Mouse (Mus musculus) midbrain, embryonic 15.5 days (tissue): ENCODE results near the gene 1700066M21Rik. TPM values are rescaled to one million over a fixed set of nuclear protein-coding genes. Genes with fewer than 3 reads are reported as not detected.
A peak's percentile ranks its signal among the peaks of the same experiment; 100 is the strongest.

Experiments used
- ATAC-seq: fragments of 200-750 bp; cut with Nextera tagmentation; replicated peaks from 2 replicates; pipeline ENCODE4 v1.8.0; 2017; ENCODE audit warnings: moderate TSS enrichment
- H3K27ac ChIP-seq: fragments of 300-500 bp; sonication (generic); 2 replicates; pipeline ENCODE4 v1.5.1; 2015; ENCODE audit warnings: mild to moderate bottlenecking, inconsistent platforms
- H3K27me3 ChIP-seq: fragments of 300-500 bp; sonication (generic); replicated peaks from 2 replicates; pipeline ENCODE4 v1.6.1; 2015; ENCODE audit warnings: inconsistent platforms
- H3K36me3 ChIP-seq: fragments of 300-500 bp; sonication (generic); replicated peaks from 2 replicates; pipeline ENCODE4 v1.6.1; 2015; ENCODE audit warnings: inconsistent platforms
- H3K4me1 ChIP-seq: fragments of 300-500 bp; sonication (generic); 2 replicates; pipeline ENCODE4 v1.6.1; 2015; ENCODE audit warnings: inconsistent platforms
- H3K4me2 ChIP-seq: fragments of 300-500 bp; sonication (generic); 2 replicates; pipeline ENCODE4 v1.6.1; 2015; ENCODE audit warnings: inconsistent platforms, mild to moderate bottlenecking, moderate library complexity
- H3K4me3 ChIP-seq: fragments of 300-500 bp; sonication (generic); 2 replicates; pipeline ENCODE4 v1.5.1; 2015; ENCODE audit warnings: mild to moderate bottlenecking, inconsistent platforms
- H3K9ac ChIP-seq: fragments of 300-500 bp; sonication (generic); 2 replicates; pipeline ENCODE4 v1.6.1; 2015; ENCODE audit warnings: mild to moderate bottlenecking, inconsistent platforms
- H3K9me3 ChIP-seq: fragments of 300-500 bp; sonication (generic); 2 replicates; pipeline ENCODE4 v1.6.1; 2016; ENCODE audit warnings: inconsistent platforms
- WGBS: fragments of 180-500 bp; shearing (Covaris S2); methylation state at CpG from one replicate; pipeline ENCODE4 v1.1.7; 2015; ENCODE audit warnings: mixed read lengths; 5-methylcytosine and 5-hydroxymethylcytosine counted together
- polyA plus RNA-seq: library from polyadenylated mRNA; unstranded; fragments of >200 nt; fragmentation: Nextera tagmentation; extraction: Ambion mirVana; gene quantifications from 2 replicates; pipeline ENCODE4 v1.2.1, GENCODE M21; 2015

1700066M21Rik gene
- polyA plus RNA-seq, 1 experiment from 2014 or later = 17.3 TPM

- Histone ChIP-seq H3K9me3 (no peaks in the 10 kb centered on the region), H3K4me3 (no peak overlapping the region), H3K4me1 (no peaks in the 10 kb centered on the region), H3K4me2 (no peak overlapping the region), H3K36me3 (no peaks in the 10 kb centered on the region), H3K9ac (no peak overlapping the region), H3K27me3 (no peaks in the 10 kb centered on the region), H3K27ac (no peak overlapping the region)
- 87% methylated on average over 4 of the region's 4 CpGs for WGBS
- no peak for ATAC-seq
These were observed 8.3 kb upstream of the 1700066M21Rik start for GRCm38 (mm10) chr1:57369111-57369510.

GRCm38 (mm10) chr1:57370451-57370850 is 7.0 kb upstream of the 1700066M21Rik start:
- Histone ChIP-seq H3K9me3 (no peaks in the 10 kb centered on the region), H3K9ac (no peak overlapping the region), H3K27me3 (no peaks in the 10 kb centered on the region), H3K27ac (no peak overlapping the region), H3K4me2 (no peak overlapping the region), H3K4me3 (no peak overlapping the region), H3K4me1 (no peaks in the 10 kb centered on the region), H3K36me3 (no peaks in the 10 kb centered on the region)
- ATAC-seq = no peak
- 83% methylated on average over 4 of the region's 4 CpGs for WGBS

- no peaks in the 10 kb centered on the region for H3K27me3 ChIP-seq
- WGBS = 93% methylated on average over 2 of the region's 2 CpGs
- H3K4me1 ChIP-seq = peaks cover 16% of the 10 kb centered on the region
- no peaks in the 10 kb centered on the region for H3K36me3 ChIP-seq
- H3K4me2 ChIP-seq = no peak overlapping the region
- ATAC-seq = no peak
- H3K27ac ChIP-seq = no peak overlapping the region
- no peaks in the 10 kb centered on the region for H3K9me3 ChIP-seq
- H3K9ac ChIP-seq = no peak overlapping the region
- no peak overlapping the region for H3K4me3 ChIP-seq
These were observed 2.1 kb upstream of the 1700066M21Rik start for GRCm38 (mm10) chr1:57375276-57375675.

GRCm38 (mm10) chr1:57376806-57377205 is 614 bp upstream of the 1700066M21Rik start:
- Histone ChIP-seq H3K27ac (no peak overlapping the region), H3K4me3 (no peak overlapping the region), H3K9ac (no peak overlapping the region), H3K9me3 (no peaks in the 10 kb centered on the region), H3K4me2 (peak overlapping the region; percentile 38), H3K36me3 (no peaks in the 10 kb centered on the region), H3K27me3 (no peaks in the 10 kb centered on the region), H3K4me1 (peaks cover 16% of the 10 kb centered on the region)
- whole genome bisulfite sequencing = 66% methylated on average over 6 of the region's 6 CpGs
- no peak for ATAC-seq

- Histone ChIP-seq H3K27ac (no peak overlapping the region), H3K27me3 (no peaks in the 10 kb centered on the region), H3K4me3 (no peak overlapping the region), H3K4me1 (no peaks in the 10 kb centered on the region), H3K9me3 (no peaks in the 10 kb centered on the region), H3K4me2 (no peak overlapping the region), H3K9ac (no peak overlapping the region), H3K36me3 (no peaks in the 10 kb centered on the region; the same call in 1 of the 2 replicates)
- ATAC-seq = no peak
These were observed 9.1 kb downstream of the 1700066M21Rik start for GRCm38 (mm10) chr1:57386519-57386918.

GRCm38 (mm10) chr1:57387876-57388275 is 10.5 kb downstream of the 1700066M21Rik start:
- no peaks in the 10 kb centered on the region for H3K4me1 ChIP-seq
- H3K9ac ChIP-seq = no peak overlapping the region
- WGBS = 37% methylated on average over 2 of the region's 2 CpGs
- no peak overlapping the region for H3K27ac ChIP-seq
- no peaks in the 10 kb centered on the region for H3K27me3 ChIP-seq
- no peaks in the 10 kb centered on the region for H3K9me3 ChIP-seq
- peak; percentile 93 for ATAC-seq
- no peak overlapping the region for H3K4me2 ChIP-seq
- H3K36me3 ChIP-seq = no peaks in the 10 kb centered on the region; the same call in 1 of the 2 replicates
- no peak overlapping the region for H3K4me3 ChIP-seq

GRCm38 (mm10) chr1:57388402-57389155 is 11.2 kb downstream of the 1700066M21Rik start:
- no peak overlapping the region for H3K9ac ChIP-seq
- no peak overlapping the region for H3K4me3 ChIP-seq
- H3K27me3 ChIP-seq = no peaks in the 10 kb centered on the region
- no peaks in the 10 kb centered on the region for H3K9me3 ChIP-seq
- no peaks in the 10 kb centered on the region; the same call in 1 of the 2 replicates for H3K36me3 ChIP-seq
- H3K4me1 ChIP-seq = no peaks in the 10 kb centered on the region
- WGBS = 79% methylated on average over 8 of the region's 8 CpGs
- no peak; the same call in 1 of the 2 replicates for ATAC-seq
- no peak overlapping the region for H3K27ac ChIP-seq
- H3K4me2 ChIP-seq = no peak overlapping the region

- H3K4me2 ChIP-seq = no peak overlapping the region
- H3K9me3 ChIP-seq = no peaks in the 10 kb centered on the region
- no peak overlapping the region for H3K4me3 ChIP-seq
- no peaks in the 10 kb centered on the region for H3K4me1 ChIP-seq
- H3K27me3 ChIP-seq = no peaks in the 10 kb centered on the region
- WGBS = 94% methylated on average over 4 of the region's 4 CpGs
- H3K36me3 ChIP-seq = peaks cover 6% of the 10 kb centered on the region; the same call in 1 of the 2 replicates
- H3K27ac ChIP-seq = no peak overlapping the region
- no peak overlapping the region for H3K9ac ChIP-seq
- ATAC-seq = no peak
These were observed 13.8 kb downstream of the 1700066M21Rik start for GRCm38 (mm10) chr1:57390993-57391790.

- ATAC-seq = no peak
- Histone ChIP-seq H3K4me2 (no peak overlapping the region), H3K9ac (no peak overlapping the region), H3K9me3 (no peaks in the 10 kb centered on the region), H3K4me1 (no peaks in the 10 kb centered on the region), H3K36me3 (peaks cover 9% of the 10 kb centered on the region; the same call in 1 of the 2 replicates), H3K27me3 (no peaks in the 10 kb centered on the region), H3K4me3 (no peak overlapping the region), H3K27ac (no peak overlapping the region)
- 84% methylated on average over 4 of the region's 4 CpGs for WGBS
These were observed 15.0 kb downstream of the 1700066M21Rik start for GRCm38 (mm10) chr1:57392417-57392816.

GRCm38 (mm10) chr1:57394051-57394450 is 16.6 kb downstream of the 1700066M21Rik start:
- Histone ChIP-seq H3K9me3 (no peaks in the 10 kb centered on the region), H3K9ac (no peak overlapping the region), H3K4me1 (no peaks in the 10 kb centered on the region), H3K36me3 (peaks cover 9% of the 10 kb centered on the region; the same call in 1 of the 2 replicates), H3K27ac (no peak overlapping the region), H3K4me2 (no peak overlapping the region), H3K27me3 (no peaks in the 10 kb centered on the region), H3K4me3 (no peak overlapping the region)
- ATAC-seq = no peak
- WGBS = 70% methylated on average over 3 of the region's 3 CpGs

- Histone ChIP-seq H3K4me3 (no peak overlapping the region), H3K4me1 (peaks cover 11% of the 10 kb centered on the region), H3K36me3 (peaks cover 11% of the 10 kb centered on the region; the same call in 1 of the 2 replicates), H3K4me2 (no peak overlapping the region), H3K27me3 (no peaks in the 10 kb centered on the region), H3K9ac (no peak overlapping the region), H3K27ac (no peak overlapping the region), H3K9me3 (no peaks in the 10 kb centered on the region)
- ATAC-seq = no peak
- WGBS = 93% methylated on average over 2 of the region's 2 CpGs
These were observed 22.9 kb downstream of the 1700066M21Rik start for GRCm38 (mm10) chr1:57400321-57400720.

- Histone ChIP-seq H3K9ac (no peak overlapping the region), H3K4me1 (peaks cover 16% of the 10 kb centered on the region), H3K9me3 (no peaks in the 10 kb centered on the region), H3K27me3 (no peaks in the 10 kb centered on the region), H3K27ac (no peak overlapping the region), H3K4me3 (no peak overlapping the region), H3K4me2 (no peak overlapping the region), H3K36me3 (peaks cover 11% of the 10 kb centered on the region; the same call in 1 of the 2 replicates)
- WGBS = 94% methylated on average over 2 of the region's 2 CpGs
- ATAC-seq = no peak
These were observed 23.5 kb downstream of the 1700066M21Rik start for GRCm38 (mm10) chr1:57400877-57401276.
